Mouse (Mus musculus): ENCODE results near the gene Xylt1.

The Xylt1 gene

GRCm38 (mm10) chr7:117395511-117395910, 14.7 kb downstream of the Xylt1 start:
- DNase-seq, result no peak

DNA sequence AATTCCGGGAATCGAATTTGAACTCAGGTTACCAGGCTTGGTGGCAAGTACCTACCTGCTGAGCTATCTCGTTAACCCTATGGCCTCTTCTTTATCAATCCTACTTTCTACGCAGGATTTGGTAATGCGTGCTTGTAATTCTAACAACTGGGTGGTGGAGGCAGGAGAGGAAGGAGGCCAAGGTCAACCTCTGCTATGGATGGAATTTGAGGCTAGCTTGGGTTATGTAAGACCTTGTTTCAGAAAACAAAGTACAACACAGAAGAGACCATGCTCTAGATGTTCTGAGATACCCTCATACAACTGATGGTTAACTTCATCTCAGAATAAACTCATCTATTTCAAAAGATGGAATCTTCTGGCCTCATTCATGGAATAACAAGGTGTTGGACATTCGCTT, 17.1 kb downstream of the Xylt1 start:
- no peak for DNase-seq

- no peak for DNase-seq
Measured at GRCm38 (mm10) chr7:117399971-117400370, 19.2 kb downstream of the Xylt1 start.

- DNase-seq, result peak; percentile 23
Measured at GRCm38 (mm10) chr7:117401581-117401980, 20.8 kb downstream of the Xylt1 start.

DNA sequence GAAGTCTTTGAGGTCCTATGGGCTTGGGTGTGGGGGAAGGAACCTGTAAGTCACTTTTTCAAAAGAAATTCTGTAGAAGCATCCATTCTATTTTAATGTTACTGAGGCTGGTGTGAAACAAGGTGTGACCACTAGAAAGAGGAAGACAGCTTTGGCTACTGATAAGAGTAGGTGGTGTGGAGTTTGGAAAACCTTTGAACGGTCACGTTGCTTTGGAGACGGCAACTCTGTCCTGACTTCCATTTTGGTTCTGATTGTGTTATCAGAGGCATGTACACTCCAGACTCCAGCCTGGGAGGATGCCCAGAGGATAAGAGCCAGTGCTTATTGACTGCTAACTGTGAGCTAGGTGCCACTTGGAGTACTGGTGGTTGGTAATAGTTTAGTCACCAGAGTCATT, 25.6 kb downstream of the Xylt1 start:
- DNase-seq, result no peak

DNA sequence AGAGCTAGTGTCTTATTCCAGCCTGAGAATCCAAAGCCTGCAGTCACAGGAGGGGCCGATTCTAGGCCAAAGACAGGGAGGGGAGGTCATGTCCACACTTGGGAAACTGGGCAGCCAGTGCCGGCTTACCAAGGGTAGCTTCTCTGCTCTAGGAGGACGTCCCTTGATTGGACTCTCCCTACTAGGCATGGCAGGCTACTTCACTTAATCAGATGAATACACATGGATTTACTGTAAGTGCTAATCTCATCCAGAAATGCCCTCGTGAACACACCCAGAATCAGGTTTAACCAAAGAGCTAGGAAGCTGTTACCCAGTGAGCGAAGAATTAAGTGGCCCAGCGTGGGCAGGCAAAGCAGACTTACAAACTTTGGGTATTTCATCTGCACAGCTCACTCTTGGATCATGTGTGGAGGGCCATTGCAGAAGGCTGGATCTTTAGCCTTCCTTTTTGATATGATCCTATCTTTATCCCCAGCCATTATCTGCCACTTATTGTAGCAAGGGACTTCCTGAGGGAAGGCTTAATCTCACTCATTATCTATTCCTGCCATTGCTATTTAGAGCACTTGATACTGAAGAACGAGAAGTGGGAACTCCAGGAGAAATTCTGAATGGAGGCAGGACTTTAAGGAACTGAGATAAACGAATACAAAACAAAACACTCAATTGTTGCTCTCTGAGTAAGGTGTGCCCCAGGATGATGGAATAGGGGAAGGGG, 28.6 kb downstream of the Xylt1 start:
- DNase-seq, result peak; percentile 6

- no peak for DNase-seq
Measured at GRCm38 (mm10) chr7:117411874-117412273, 31.1 kb downstream of the Xylt1 start.

GRCm38 (mm10) chr7:117412405-117412804, 31.6 kb downstream of the Xylt1 start:
- DNase-seq, result peak; percentile 15

GRCm38 (mm10) chr7:117414341-117415008, 33.7 kb downstream of the Xylt1 start:
- no peak for DNase-seq

- DNase-seq, result no peak
Measured at GRCm38 (mm10) chr7:117415009-117415363, 34.2 kb downstream of the Xylt1 start.

GRCm38 (mm10) chr7:117419041-117419440, 38.3 kb downstream of the Xylt1 start:
- peak; percentile 65 for DNase-seq

- no peak for DNase-seq
Measured at GRCm38 (mm10) chr7:117419846-117420245, 39.1 kb downstream of the Xylt1 start.

- DNase-seq, result no peak
Measured at GRCm38 (mm10) chr7:117420301-117420700, 39.5 kb downstream of the Xylt1 start.

DNA sequence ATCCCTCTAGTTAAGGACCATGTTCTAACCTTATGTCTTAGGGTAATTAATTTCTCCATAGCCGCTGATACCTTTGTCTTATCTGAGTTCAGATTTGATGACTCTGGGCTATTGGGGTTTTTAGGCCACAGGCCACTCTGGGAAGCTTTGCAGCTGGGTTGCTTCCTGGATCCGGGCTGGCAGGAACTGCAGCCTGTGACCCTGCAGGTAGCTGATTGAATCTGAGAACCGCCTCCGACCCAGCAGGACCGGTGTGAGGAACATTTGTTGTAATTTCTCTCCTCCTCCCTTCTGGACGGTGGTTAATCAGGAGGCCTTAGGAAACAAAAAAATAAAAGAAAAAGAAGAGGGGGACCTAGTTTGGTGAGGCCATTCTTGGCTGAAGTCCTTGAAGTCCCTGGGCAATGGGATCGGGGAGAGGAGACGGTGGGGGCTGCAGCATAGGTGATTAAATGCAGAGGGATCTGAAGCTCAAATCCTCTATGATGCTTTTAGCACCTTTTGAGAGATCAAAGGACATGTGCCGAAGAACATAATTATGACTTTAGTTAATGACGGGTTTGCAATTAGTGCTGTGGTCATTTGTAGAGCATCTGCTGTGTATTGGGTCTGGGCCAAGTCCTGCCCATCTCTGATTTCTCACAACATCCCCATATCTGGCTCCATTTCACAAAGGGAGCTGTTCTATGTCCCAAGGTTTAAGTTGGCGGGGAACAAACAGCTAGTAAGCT, 40.2 kb downstream of the Xylt1 start:
- DNase-seq, result peak; percentile 53

DNA sequence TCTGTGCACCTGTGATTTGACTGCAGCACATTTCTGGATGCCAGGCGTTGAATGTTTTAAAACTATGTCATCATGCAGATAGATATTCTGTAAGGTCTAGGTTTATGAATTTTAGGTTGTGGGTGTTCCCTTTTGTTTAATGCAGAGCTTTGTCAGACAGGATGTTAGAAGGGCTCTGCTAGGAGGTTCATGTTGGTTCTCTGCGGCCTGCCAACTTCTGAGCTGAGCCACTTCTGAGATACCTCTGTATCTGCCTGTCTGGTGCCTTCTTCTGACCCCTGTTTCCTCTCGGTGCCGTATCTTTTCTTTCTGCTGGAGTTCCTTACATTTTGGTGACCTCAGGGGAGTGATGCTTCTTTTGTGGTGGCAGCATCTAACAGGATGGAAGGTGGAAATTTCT, 44.1 kb downstream of the Xylt1 start:
- no peak for DNase-seq

DNA sequence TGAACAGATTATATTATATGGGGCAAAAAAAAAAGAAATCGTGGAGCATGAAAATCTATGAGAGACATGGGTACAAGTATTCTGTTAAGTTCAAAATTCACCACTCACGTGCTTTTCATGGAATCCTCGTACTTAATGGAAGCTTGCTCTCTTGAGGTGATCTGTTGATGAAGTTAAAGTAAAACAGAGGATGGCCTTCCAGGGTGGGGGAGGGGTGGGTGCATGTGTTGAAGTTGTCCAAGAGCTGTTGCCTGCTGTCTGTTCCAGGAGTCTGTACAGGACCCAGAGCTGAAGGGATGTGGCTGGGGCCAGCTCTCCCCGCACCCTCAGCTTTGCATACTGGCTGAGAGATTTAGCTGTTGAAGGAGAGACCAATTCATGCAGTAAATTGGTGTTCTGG, 45.6 kb downstream of the Xylt1 start:
- no peak for DNase-seq

DNA sequence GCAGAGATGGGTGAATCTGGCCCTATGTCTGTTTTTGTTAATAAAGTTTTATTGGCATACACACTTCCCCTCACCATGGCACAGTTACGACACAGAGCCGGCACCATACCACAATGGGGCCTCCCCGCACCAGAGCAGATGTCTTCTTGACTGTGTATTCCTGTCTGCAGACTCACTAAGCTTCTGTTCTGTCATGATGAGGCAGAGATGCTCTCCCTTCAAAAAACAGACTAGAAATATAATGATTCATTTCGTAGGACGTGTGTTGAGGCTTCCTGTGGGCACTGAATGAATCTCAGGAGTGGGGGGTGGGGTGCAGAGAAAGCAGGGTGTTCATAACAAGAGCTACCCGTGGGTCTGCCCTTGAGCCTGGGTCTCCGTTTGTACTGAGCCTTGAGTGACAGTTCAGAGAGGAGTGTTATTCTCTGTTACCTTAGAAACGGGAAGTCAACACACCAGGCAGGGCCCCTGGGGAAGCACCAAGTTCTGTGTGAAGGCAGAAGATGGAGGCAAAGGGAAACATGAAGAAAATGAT, 48.0 kb downstream of the Xylt1 start:
- DNase-seq, result peak; percentile 48

DNA sequence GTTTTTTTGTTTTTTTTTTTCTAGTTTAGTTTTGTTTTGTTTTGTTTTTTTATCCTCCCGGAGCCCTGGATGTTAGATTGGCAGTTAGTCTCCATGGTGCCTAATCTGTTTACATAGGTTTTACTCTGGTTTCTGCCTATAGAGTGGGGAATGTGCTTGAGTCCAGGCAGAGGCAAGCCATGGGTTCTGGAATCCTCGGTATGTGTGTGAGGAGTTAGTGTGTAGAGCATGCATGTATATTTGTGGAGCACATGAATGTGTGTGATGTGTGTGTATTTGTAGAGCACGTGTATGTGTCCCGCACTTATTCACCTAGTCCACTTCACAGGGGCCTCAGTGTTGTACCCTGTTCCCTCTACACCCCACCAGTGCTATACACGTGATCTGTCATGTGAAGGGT, 48.7 kb downstream of the Xylt1 start:
- DNase-seq, result no peak

- no peak for DNase-seq
Measured at GRCm38 (mm10) chr7:117429895-117430294, 49.1 kb downstream of the Xylt1 start.

GRCm38 (mm10) chr7:117430361-117430935, 49.7 kb downstream of the Xylt1 start:
- DNase-seq, result no peak

DNA sequence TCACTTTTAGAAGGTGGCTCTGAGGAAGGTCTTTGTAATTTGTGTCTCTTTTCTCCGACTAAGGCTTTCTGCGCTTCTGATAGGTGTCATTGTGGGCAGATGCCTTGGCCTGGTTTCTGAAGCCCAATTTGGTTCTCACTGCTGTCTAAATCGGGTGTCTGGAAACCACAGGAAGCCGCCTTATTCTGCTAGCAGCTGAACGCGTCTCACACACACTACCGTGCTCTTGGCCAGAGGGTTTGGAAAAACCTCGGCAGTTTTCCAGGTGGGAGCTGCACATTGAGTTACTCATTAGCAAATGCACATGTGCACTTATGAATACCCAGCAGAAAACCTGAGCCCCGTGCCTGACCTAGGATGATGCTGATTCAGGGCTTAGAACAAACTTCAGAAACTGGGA, 52.9 kb downstream of the Xylt1 start:
- no peak for DNase-seq

DNA sequence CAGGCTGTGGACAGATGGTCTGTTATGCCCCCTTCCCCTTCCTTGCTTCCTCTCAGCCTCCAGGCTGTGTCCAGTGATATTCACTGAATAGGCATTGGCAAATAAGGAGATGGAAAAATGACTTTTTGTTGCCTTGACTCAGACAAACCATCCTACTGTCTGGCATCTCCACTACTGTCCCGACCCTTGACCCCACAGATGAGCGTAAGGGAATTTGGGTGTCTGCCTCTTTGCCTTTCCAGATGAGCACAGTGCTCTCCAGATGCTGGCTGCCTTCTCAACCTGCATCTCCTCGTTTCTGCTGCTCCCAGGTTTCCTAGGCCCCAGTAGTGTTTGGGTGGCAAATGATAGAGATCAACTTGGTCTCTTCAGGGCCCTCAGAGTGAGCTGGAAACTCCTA, 54.3 kb downstream of the Xylt1 start:
- DNase-seq, result no peak

DNA sequence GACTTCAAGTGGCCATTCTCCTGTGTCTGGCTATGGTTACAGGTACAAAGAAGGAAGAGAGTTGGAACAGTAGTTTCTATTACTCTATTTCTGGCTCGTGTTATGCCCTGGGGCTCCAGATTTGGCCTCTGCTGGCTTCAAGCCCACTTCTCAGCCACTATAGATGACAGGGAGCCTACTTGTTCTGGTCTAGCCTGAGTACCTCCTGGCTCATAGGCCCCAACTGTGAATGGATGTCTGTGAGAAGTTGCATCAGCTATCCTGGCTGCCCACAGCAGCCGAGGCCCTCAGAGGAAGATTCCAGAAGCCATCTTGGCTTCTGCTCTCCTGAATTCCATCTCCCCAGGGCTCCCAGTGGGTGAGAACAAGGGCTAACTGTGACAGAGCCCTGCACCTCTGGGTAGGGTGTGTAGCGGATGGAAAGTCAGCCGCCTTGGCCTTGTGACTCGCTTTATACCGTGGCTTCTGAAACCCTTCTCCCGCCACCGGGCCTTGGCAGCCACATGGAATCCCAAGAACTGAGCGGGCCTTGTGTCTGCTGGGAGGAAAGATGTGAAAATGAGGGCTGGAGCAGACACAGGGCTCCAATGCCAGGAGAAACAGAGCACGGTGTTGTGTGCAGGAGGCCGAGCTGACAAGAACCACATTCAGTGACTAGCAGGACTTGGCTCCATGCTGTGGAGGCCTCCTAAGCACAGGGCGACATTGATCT, 55.1 kb downstream of the Xylt1 start:
- DNase-seq, result no peak

Data from retina, postnatal 1 day (tissue).